Mouse (Mus musculus): ENCODE results near the gene Olfr1416. TPM values are rescaled to one million over a fixed set of nuclear protein-coding genes. Genes with fewer than 3 reads are reported as not detected.

The Olfr1416 gene
- polyA plus RNA-seq, 1 experiment from 2014 or later, result not detected

DNA sequence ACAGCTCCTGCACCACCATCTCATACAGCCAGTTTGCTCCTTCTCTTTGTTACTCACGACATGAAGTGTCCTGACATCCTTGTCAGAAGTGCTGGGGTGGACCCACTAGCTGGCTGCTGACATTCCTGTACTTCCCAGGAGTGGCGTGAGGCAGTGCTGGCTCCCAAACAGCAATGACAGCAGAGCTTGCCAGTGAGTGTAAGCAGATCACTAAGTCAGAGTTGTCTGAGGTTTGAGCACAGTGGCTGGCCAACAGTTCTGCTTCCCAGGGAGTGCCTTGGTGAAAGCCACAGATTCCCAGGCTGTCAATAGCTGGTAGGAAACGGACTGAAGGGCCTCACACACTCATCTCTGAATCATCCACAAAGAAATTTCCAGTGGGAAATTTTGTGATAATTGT is 36.6 kb downstream of the Olfr1416 start:
- 85% methylated on average over 3 of the region's 3 CpGs for WGBS (ENCODE audit: missing documents)
- Histone ChIP-seq H3K36me3 (ENCODE audit: inconsistent target) (peaks cover 75% of the 10 kb centered on the region), H3K27ac (no peak overlapping the region), H3K4me3 (ENCODE audit: inconsistent target) (no peak overlapping the region), H3K79me2 (ENCODE audit: inconsistent target) (no peaks in the 10 kb centered on the region)

DNA sequence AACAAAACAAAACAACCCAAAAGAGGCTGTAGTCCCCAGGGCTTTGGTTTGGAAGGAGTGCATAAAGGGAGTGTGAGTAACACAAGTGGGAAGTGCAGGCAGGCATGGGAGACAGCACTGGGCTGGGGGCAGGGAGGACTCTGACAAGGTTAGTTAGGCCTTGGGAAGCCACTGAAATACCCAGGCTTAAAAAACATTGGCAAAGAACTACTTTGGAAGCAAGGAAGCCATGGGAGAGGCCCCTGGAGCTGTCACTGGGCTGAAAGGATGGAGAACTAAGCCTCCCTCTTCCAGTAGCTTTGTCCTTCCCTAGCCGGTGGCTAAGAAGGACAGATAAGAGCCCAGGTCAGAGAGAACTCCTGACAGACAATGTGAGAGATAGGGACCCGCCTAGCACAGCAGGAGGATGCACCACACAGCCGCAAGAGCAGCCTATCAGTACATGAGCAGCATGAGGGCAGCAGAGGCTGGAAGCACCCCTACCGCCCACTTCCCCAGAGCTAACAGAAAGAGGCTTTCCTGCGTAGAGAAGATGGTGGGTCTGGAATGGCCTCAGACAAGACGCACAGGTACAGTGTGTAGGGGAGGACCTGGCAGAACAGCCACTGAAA is 43.4 kb downstream of the Olfr1416 start:
- H3K79me2 ChIP-seq (ENCODE audit: inconsistent target), result no peaks in the 10 kb centered on the region
- peaks cover 46% of the 10 kb centered on the region for H3K36me3 ChIP-seq (ENCODE audit: inconsistent target)
- no peak overlapping the region for H3K27ac ChIP-seq
- WGBS (ENCODE audit: missing documents), result 96% methylated on average over 6 of the region's 6 CpGs
- H3K4me3 ChIP-seq (ENCODE audit: inconsistent target), result no peak overlapping the region

- Histone ChIP-seq H3K27ac (no peak overlapping the region), H3K4me3 (ENCODE audit: inconsistent target) (no peak overlapping the region), H3K79me2 (ENCODE audit: inconsistent target) (no peaks in the 10 kb centered on the region), H3K36me3 (ENCODE audit: inconsistent target) (peaks cover 43% of the 10 kb centered on the region)
- WGBS (ENCODE audit: missing documents), result 97% methylated on average over 9 of the region's 9 CpGs
These were observed 44.7 kb downstream of the Olfr1416 start for GRCm38 (mm10) chr1:92440066-92440750.

GRCm38 (mm10) chr1:92437678-92438271 is 47.1 kb downstream of the Olfr1416 start:
- Histone ChIP-seq H3K79me2 (ENCODE audit: inconsistent target) (no peaks in the 10 kb centered on the region), H3K36me3 (ENCODE audit: inconsistent target) (peaks cover 31% of the 10 kb centered on the region), H3K27ac (no peak overlapping the region), H3K4me3 (ENCODE audit: inconsistent target) (no peak overlapping the region)
- WGBS (ENCODE audit: missing documents), result 42% methylated on average over 9 of the region's 9 CpGs

GRCm38 (mm10) chr1:92436831-92437321 is 48.0 kb downstream of the Olfr1416 start:
- WGBS (ENCODE audit: missing documents), result 86% methylated on average over 4 of the region's 4 CpGs
- Histone ChIP-seq H3K36me3 (ENCODE audit: inconsistent target) (peaks cover 22% of the 10 kb centered on the region), H3K27ac (no peak overlapping the region), H3K4me3 (ENCODE audit: inconsistent target) (no peak overlapping the region), H3K79me2 (ENCODE audit: inconsistent target) (no peaks in the 10 kb centered on the region)

DNA sequence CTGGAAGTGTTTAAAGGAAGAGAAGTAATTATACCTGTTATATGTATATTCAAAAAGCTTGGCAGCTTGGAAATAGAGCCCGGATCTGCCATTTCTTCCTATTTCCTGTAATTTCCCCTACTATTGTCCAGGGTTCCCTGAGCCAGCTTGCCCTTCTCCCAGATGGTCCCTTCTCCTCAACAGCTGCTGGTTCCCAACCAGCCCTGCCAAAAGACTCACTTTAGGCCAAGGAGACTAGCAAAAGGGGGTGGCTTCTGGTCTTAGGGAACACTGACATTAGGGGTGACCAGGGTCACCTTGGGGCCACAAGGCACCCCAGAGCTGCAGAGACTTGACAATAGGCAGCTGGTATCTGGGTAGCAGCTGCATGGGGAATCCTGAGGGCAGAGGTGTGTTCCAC is 49.9 kb downstream of the Olfr1416 start:
- H3K27ac ChIP-seq, result no peak overlapping the region
- no peak overlapping the region for H3K4me3 ChIP-seq (ENCODE audit: inconsistent target)
- peaks cover 3% of the 10 kb centered on the region for H3K36me3 ChIP-seq (ENCODE audit: inconsistent target)
- H3K79me2 ChIP-seq (ENCODE audit: inconsistent target), result no peaks in the 10 kb centered on the region
- WGBS (ENCODE audit: missing documents), result 100% methylated on average over 1 of the region's 1 CpGs

DNA sequence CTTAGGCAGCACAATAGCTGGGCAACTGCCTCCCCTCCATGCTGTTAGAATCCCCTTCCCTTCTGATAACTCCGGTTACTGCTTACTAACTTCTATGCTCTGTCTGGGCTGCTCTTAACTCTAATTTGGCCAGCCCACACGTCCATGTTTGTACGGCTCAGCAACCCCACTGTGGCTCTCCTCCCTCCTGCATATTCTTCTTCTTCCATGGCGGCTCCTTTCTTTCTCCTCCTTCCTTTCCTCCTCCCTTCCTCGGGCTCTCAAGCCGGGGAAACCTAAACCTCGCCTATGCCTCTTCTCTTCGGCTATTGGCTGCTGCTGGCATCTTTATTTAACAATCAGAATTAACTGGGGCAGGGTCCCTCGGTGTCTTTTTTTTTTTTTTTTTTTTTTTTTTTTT is 52.1 kb downstream of the Olfr1416 start:
- no peak overlapping the region for H3K4me3 ChIP-seq (ENCODE audit: inconsistent target)
- H3K36me3 ChIP-seq (ENCODE audit: inconsistent target), result no peaks in the 10 kb centered on the region
- WGBS (ENCODE audit: missing documents), result 96% methylated on average over 8 of the region's 9 CpGs
- H3K27ac ChIP-seq, result no peak overlapping the region
- H3K79me2 ChIP-seq (ENCODE audit: inconsistent target), result no peaks in the 10 kb centered on the region

DNA sequence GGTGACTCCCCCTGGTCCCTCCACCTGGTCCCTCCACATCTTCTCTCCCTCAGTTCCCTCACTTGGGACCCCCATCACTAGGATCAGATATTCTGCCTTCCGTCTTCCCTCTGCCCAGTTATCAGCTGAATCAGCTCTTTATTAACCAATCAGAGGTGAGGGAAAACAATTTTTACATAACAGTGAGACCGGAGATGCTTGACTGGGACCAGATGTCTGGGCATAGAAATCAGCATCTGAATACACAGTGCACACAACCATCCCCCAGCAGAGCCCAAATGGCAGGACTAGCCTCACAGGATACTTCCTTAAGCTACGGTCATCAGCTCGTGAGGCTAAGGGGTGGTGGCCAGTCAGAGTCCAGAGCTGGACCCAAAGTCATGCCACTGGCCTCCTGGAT is 52.8 kb downstream of the Olfr1416 start:
- no peaks in the 10 kb centered on the region for H3K79me2 ChIP-seq (ENCODE audit: inconsistent target)
- no peak overlapping the region for H3K4me3 ChIP-seq (ENCODE audit: inconsistent target)
- no peak overlapping the region for H3K27ac ChIP-seq
- H3K36me3 ChIP-seq (ENCODE audit: inconsistent target), result no peaks in the 10 kb centered on the region
- WGBS (ENCODE audit: missing documents), result 96% methylated on average over 4 of the region's 4 CpGs

DNA sequence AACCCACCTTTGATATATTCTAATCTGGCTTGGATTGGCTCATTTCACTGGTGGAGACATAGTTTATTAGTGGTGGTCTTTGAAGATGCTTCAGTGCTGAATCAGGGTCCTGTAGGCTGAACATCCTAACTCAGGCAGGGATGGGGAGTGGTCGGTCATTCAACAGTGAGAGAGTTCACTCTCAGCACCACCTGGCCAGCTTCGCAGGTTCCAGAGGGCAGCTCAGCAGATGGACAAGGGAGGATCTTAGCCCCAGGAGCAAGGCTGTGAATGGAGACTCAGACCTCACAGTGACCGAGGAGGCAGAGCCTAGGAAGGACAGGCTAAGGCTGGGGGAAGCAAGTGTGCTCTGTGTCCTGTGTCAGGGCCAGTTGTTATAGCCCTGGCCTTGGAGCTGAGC is 53.5 kb downstream of the Olfr1416 start:
- Histone ChIP-seq H3K79me2 (ENCODE audit: inconsistent target) (no peaks in the 10 kb centered on the region), H3K27ac (no peak overlapping the region), H3K36me3 (ENCODE audit: inconsistent target) (no peaks in the 10 kb centered on the region), H3K4me3 (ENCODE audit: inconsistent target) (no peak overlapping the region)
- 91% methylated on average over 3 of the region's 3 CpGs for WGBS (ENCODE audit: missing documents)

- Histone ChIP-seq H3K4me3 (ENCODE audit: inconsistent target) (no peak overlapping the region), H3K79me2 (ENCODE audit: inconsistent target) (no peaks in the 10 kb centered on the region), H3K27ac (no peak overlapping the region), H3K36me3 (ENCODE audit: inconsistent target) (no peaks in the 10 kb centered on the region)
- WGBS (ENCODE audit: missing documents), result 94% methylated on average over 1 of the region's 1 CpGs
These were observed 53.9 kb downstream of the Olfr1416 start for GRCm38 (mm10) chr1:92430991-92431390.

Other genes starting within 250 kb of the Olfr1416 start
- 60.6 to 72.4 TPM (median 71.0 TPM) in 3 replicates for gene Ndufa10, start 11.3 kb downstream of the Olfr1416 start, polyA plus RNA-seq (2018)
- gene Olfr1415, start 11.0 kb upstream of the Olfr1416 start, polyA plus RNA-seq (2018), result not detected in 3 replicates
- not detected in 3 replicates for gene Olfr1414, start 33.5 kb upstream of the Olfr1416 start, polyA plus RNA-seq (2018)
- not detected in 3 replicates for gene Olfr1413, start 86.2 kb upstream of the Olfr1416 start, polyA plus RNA-seq (2018)
- not detected in 3 replicates for gene Olfr1412, start 100.7 kb upstream of the Olfr1416 start, polyA plus RNA-seq (2018)
- gene Olfr1411, start 109.3 kb upstream of the Olfr1416 start, polyA plus RNA-seq (2018), result not detected in 3 replicates
- gene Olfr1410, start 120.7 kb upstream of the Olfr1416 start, polyA plus RNA-seq (2018), result not detected in 3 replicates
- gene Olfr12, start 132.7 kb upstream of the Olfr1416 start, polyA plus RNA-seq (2018), result not detected in 3 replicates
- gene Cops9, start 156.9 kb upstream of the Olfr1416 start, polyA plus RNA-seq (2018), result 112 to 471 TPM (median 428 TPM) in 3 replicates
- gene Otos, start 163.7 kb upstream of the Olfr1416 start, polyA plus RNA-seq (2018), result not detected in 3 replicates

All from macrophage (primary cell).